Mouse (Mus musculus) left cerebral cortex, adult 2 months (tissue): ENCODE measurements around the gene Fam170b. TPM values are rescaled to one million over a fixed set of nuclear protein-coding genes. Genes with fewer than 3 reads are reported as not detected.

Experiments
- DNase-seq, 2 experiments: peaks; one replicate each; pipeline ENCODE4 v3.0.0; 2021 to 2022; ENCODE audit warnings: low spot score in 2 of 2, mixed read lengths in 1 of 2; ENCODE audit errors: extremely low spot score in 1 of 2
- H3K27ac ChIP-seq: fragments of 200-600 bp; 2 replicates; pipeline ENCODE4 v1.8.1; 2022
- H3K4me3 ChIP-seq: fragments of 200-600 bp; 2 replicates; pipeline ENCODE4 v1.8.1; 2022
- CTCF ChIP-seq: fragments of 200-600 bp; IDR thresholded peaks from 2 replicates; pipeline ENCODE4 v1.8.1; 2022; ENCODE audit warnings: antibody characterized with exemption, mild to moderate bottlenecking, moderate library complexity
- intact Hi-C: fragments of 180-260 bp; cut with DNase I; formaldehyde crosslinking; loops from one replicate; pipeline ENCODE4 v1.15.1; 2025
- total RNA-seq, 2 experiments: library from RNA; stranded (reverse); gene quantifications; 2 replicates each; pipeline ENCODE4 v1.2.3; 2021

The Fam170b gene
- total RNA-seq, 2 experiments from 2014 or later: not detected

DNA sequence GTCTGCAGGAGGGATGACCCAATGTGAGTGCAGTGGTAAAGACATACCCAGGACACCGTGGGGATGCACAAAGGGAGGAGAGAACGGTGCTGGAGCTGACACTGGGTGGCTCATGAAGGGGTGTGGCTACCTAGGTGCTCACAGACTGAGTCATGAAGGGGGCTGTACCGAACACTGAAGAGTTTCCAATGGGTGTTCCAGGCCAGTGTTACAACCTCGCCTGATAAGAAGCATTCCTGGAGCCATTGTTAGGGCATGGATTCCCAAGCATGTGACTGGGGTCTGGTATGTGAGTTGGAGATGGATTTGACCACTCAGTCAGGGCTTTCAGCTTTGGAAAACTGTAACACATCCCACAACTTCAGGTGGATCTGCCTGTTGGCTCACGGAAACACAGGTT lies 38.2 kb downstream of the Fam170b start:
- intact Hi-C loops: no loop called here
- Histone ChIP-seq H3K27ac (no peak overlapping the region), H3K4me3 (no peak overlapping the region)
- TF ChIP-seq CTCF: no peak
- DNase-seq: no peak

- intact Hi-C loops: no loop called here
- no peak for TF ChIP-seq CTCF
- no peak for DNase-seq
- Histone ChIP-seq H3K27ac (no peak overlapping the region), H3K4me3 (no peak overlapping the region)
These were observed 43.8 kb downstream of the Fam170b start for GRCm38 (mm10) chr14:32877549-32877948.

GRCm38 (mm10) chr14:32880332-32880731 lies 46.6 kb downstream of the Fam170b start:
- intact Hi-C loops: no loop called here
- Histone ChIP-seq H3K27ac (no peak overlapping the region), H3K4me3 (no peak overlapping the region)
- TF ChIP-seq CTCF: no peak
- DNase-seq: no peak

GRCm38 (mm10) chr14:32881693-32882092 lies 47.9 kb downstream of the Fam170b start:
- H3K27ac ChIP-seq: no peak overlapping the region
- no peak overlapping the region for H3K4me3 ChIP-seq
- no peak for TF ChIP-seq CTCF
- DNase-seq: no peak
- intact Hi-C loops: no loop called here

Other genes with a start within 250 kb of the Fam170b start
- gene Prrxl1, start 234.6 kb upstream of the Fam170b start, total RNA-seq: not detected
- under 1 TPM; 0.07 to 0.20 TPM for gene 3425401B19Rik, start 148.7 kb upstream of the Fam170b start, total RNA-seq
- gene Tmem273, start 48.0 kb upstream of the Fam170b start, total RNA-seq: 1 to 10 TPM in 1 of 2 experiments, under 1 TPM in 1; 0.91 to 1.3 TPM
- gene Vstm4, start 22.8 kb downstream of the Fam170b start, total RNA-seq: 1 to 10 TPM; 3.9 to 4.4 TPM
- gene Lrrc18, start 157.4 kb downstream of the Fam170b start, total RNA-seq: under 1 TPM; 0.26 to 0.50 TPM